Mouse (Mus musculus): ENCODE measurements around the gene Mark4.

The Mark4 gene

GRCm38 (mm10) chr7:19458591-19459111 lies at the start of gene Mark4:
Mark4 (minus strand) TSS chr7:19458821.
- DNase-seq (ENCODE audit: low spot score in 2 of 2), result peak; percentile 76 to 81

- no peak for DNase-seq (ENCODE audit: low spot score in 2 of 2)
Measured at GRCm38 (mm10) chr7:19507612-19507981, 49.0 kb upstream of the Mark4 start.

GRCm38 (mm10) chr7:19506969-19507611 lies 48.5 kb upstream of the Mark4 start:
- DNase-seq (ENCODE audit: low spot score in 2 of 2), result no peak

GRCm38 (mm10) chr7:19506326-19506725 lies 47.7 kb upstream of the Mark4 start:
- DNase-seq (ENCODE audit: low spot score in 2 of 2), result no peak

GRCm38 (mm10) chr7:19503481-19504068 lies 45.0 kb upstream of the Mark4 start:
- no peak for DNase-seq (ENCODE audit: low spot score in 2 of 2)

GRCm38 (mm10) chr7:19501658-19502057 lies 43.0 kb upstream of the Mark4 start:
- no peak for DNase-seq (ENCODE audit: low spot score in 2 of 2)

- no peak for DNase-seq (ENCODE audit: low spot score in 2 of 2)
Measured at GRCm38 (mm10) chr7:19500420-19501363, 42.1 kb upstream of the Mark4 start.

- DNase-seq (ENCODE audit: low spot score in 2 of 2), result no peak
Measured at GRCm38 (mm10) chr7:19498326-19498725, 39.7 kb upstream of the Mark4 start.

GRCm38 (mm10) chr7:19496214-19496555 lies 37.6 kb upstream of the Mark4 start:
- DNase-seq (ENCODE audit: low spot score in 2 of 2), result no peak

- peak in 1 of 2 experiments; percentile 79 for DNase-seq (ENCODE audit: low spot score in 2 of 2)
Measured at GRCm38 (mm10) chr7:19495521-19496213, 37.0 kb upstream of the Mark4 start.

GRCm38 (mm10) chr7:19494751-19495474 lies 36.3 kb upstream of the Mark4 start:
- DNase-seq (ENCODE audit: low spot score in 2 of 2), result no peak

GRCm38 (mm10) chr7:19491731-19492130 lies 33.1 kb upstream of the Mark4 start:
- no peak for DNase-seq (ENCODE audit: low spot score in 2 of 2)

GRCm38 (mm10) chr7:19489525-19489924 lies 30.9 kb upstream of the Mark4 start:
- DNase-seq (ENCODE audit: low spot score in 2 of 2), result no peak

GRCm38 (mm10) chr7:19486549-19486948 lies 27.9 kb upstream of the Mark4 start:
- DNase-seq (ENCODE audit: low spot score in 2 of 2), result no peak

GRCm38 (mm10) chr7:19485488-19485887 lies 26.9 kb upstream of the Mark4 start:
- no peak for DNase-seq (ENCODE audit: low spot score in 2 of 2)

GRCm38 (mm10) chr7:19483281-19483680 lies 24.7 kb upstream of the Mark4 start:
- DNase-seq (ENCODE audit: low spot score in 2 of 2), result no peak

- DNase-seq (ENCODE audit: low spot score in 2 of 2), result no peak
Measured at GRCm38 (mm10) chr7:19477624-19478384, 19.2 kb upstream of the Mark4 start.

- no peak for DNase-seq (ENCODE audit: low spot score in 2 of 2)
Measured at GRCm38 (mm10) chr7:19477084-19477483, 18.5 kb upstream of the Mark4 start.

GRCm38 (mm10) chr7:19473875-19474443 lies 15.3 kb upstream of the Mark4 start:
- DNase-seq (ENCODE audit: low spot score in 2 of 2), result peak; percentile 73 to 82

- DNase-seq (ENCODE audit: low spot score in 2 of 2), result no peak
Measured at GRCm38 (mm10) chr7:19472403-19472802, 13.8 kb upstream of the Mark4 start.
